Mouse (Mus musculus) hindbrain, embryonic 11.5 days (tissue): Measurements from ENCODE around the gene Sema4c. TPM values are rescaled to one million over a fixed set of nuclear protein-coding genes. Genes with fewer than 3 reads are reported as not detected.
A peak's percentile ranks its signal among the peaks of the same experiment; 100 is the strongest.

Experiments
- ATAC-seq: fragments of 200-750 bp; cut with Nextera tagmentation; 2 replicates; pipeline ENCODE4 v1.8.0; 2017; ENCODE audit warnings: mild to moderate bottlenecking, moderate TSS enrichment, moderate library complexity; ENCODE audit not compliant: low FRiP score
- DNase-seq: peaks from one replicate; pipeline ENCODE4 v3.0.0-alpha.2; 2015; ENCODE audit warnings: low spot score
- H3K27ac ChIP-seq: fragments of 300-500 bp; sonication (generic); 2 replicates; pipeline ENCODE4 v1.5.1; 2014; ENCODE audit warnings: mild to moderate bottlenecking, low read depth, low read length
- H3K27me3 ChIP-seq: fragments of 300-500 bp; sonication (generic); 2 replicates; pipeline ENCODE4 v1.6.1; 2014; ENCODE audit warnings: mild to moderate bottlenecking, low read length, moderate library complexity, mixed read lengths; ENCODE audit not compliant: control insufficient read depth, insufficient read depth
- H3K36me3 ChIP-seq: fragments of 300-500 bp; sonication (generic); 2 replicates; pipeline ENCODE4 v1.6.1; 2014; ENCODE audit warnings: mild to moderate bottlenecking, low read length, moderate library complexity, mixed read lengths; ENCODE audit not compliant: control insufficient read depth, insufficient read depth
- H3K4me1 ChIP-seq: fragments of 300-500 bp; sonication (generic); replicated peaks from 2 replicates; pipeline ENCODE4 v1.6.1; 2014; ENCODE audit warnings: low read length, mixed read lengths; ENCODE audit not compliant: control insufficient read depth, insufficient read depth
- H3K4me2 ChIP-seq: fragments of 300-500 bp; sonication (generic); replicated peaks from 2 replicates; pipeline ENCODE4 v1.6.1; 2014; ENCODE audit warnings: mild to moderate bottlenecking, low read depth, low read length
- H3K4me3 ChIP-seq: fragments of 300-500 bp; sonication (generic); 2 replicates; pipeline ENCODE4 v1.5.1; 2014; ENCODE audit warnings: low read depth, low read length
- H3K9ac ChIP-seq: fragments of 300-500 bp; sonication (generic); 2 replicates; pipeline ENCODE4 v1.6.1; 2014; ENCODE audit warnings: low read depth, low read length
- H3K9me3 ChIP-seq: fragments of 300-500 bp; sonication (generic); 2 replicates; pipeline ENCODE4 v1.6.1; 2016; ENCODE audit warnings: low read length; ENCODE audit not compliant: control insufficient read depth
- WGBS: fragments of 180-500 bp; shearing (Covaris S2); extraction: QIAGEN DNeasy Blood & Tissue Kit; methylation state at CpG from one replicate; pipeline ENCODE4 v1.1.7; 2014; 5-methylcytosine and 5-hydroxymethylcytosine counted together
- polyA plus RNA-seq: library from polyadenylated mRNA; unstranded; fragments of >200 nt; fragmentation: Nextera tagmentation; extraction: Ambion mirVana; gene quantifications from 2 replicates; pipeline ENCODE4 v1.2.1, GENCODE M21; 2014

The Sema4c gene
- polyA plus RNA-seq, 1 experiment from 2014 or later = 5.9 TPM

DNA sequence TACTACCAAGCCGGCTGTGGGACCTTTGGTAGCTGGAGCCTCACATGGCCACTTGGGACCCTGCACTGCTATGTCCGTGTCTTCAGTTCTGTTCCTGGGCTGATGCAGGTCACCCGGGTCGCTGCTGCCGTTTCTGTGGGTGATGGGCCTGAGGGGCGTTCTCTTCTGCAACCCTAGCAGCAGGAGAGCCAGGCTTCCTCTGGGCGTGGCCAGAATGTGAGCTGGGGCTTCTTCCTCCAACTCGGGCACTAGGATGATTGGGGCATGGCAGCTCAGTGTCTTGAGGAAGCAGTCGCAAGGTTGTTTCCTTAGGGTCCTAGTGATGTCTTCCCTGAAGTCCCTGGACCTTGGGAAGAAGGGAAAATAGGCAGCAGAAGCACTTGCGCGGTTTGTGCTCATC is 38.5 kb downstream of the Sema4c start:
- Histone ChIP-seq H3K4me1 (0 out of 2 replicates have a peak, but pooled peaks cover under 1% of the 10 kb centered on the region), H3K4me3 (no peak overlapping the region), H3K9ac (no peak overlapping the region), H3K27me3 (no peaks in the 10 kb centered on the region), H3K9me3 (no peaks in the 10 kb centered on the region), H3K36me3 (peaks cover 7% of the 10 kb centered on the region; the same call in 1 of the 2 replicates), H3K27ac (no peak overlapping the region), H3K4me2 (no peak overlapping the region)
- no peak for ATAC-seq
- no peak for DNase-seq
- WGBS = 82% methylated on average over 11 of the region's 11 CpGs

GRCm38 (mm10) chr1:36518259-36518658 is 39.9 kb downstream of the Sema4c start:
- H3K27ac ChIP-seq = no peak overlapping the region
- no peaks in the 10 kb centered on the region for H3K9me3 ChIP-seq
- no peak overlapping the region for H3K4me2 ChIP-seq
- H3K4me1 ChIP-seq = 0 out of 2 replicates have a peak, but pooled peaks cover 2% of the 10 kb centered on the region
- H3K36me3 ChIP-seq = peaks cover 7% of the 10 kb centered on the region; the same call in 1 of the 2 replicates
- no peak overlapping the region for H3K4me3 ChIP-seq
- H3K27me3 ChIP-seq = no peaks in the 10 kb centered on the region
- DNase-seq = no peak
- no peak overlapping the region for H3K9ac ChIP-seq
- WGBS = 80% methylated on average over 3 of the region's 3 CpGs
- ATAC-seq = no peak

GRCm38 (mm10) chr1:36513718-36514117 is 44.4 kb downstream of the Sema4c start:
- Histone ChIP-seq H3K36me3 (no peaks in the 10 kb centered on the region), H3K9me3 (no peaks in the 10 kb centered on the region), H3K4me1 (0 out of 2 replicates have a peak, but pooled peaks cover 4% of the 10 kb centered on the region), H3K9ac (peak overlapping the region; percentile 92; the same call in 1 of the 2 replicates), H3K27ac (no peak overlapping the region), H3K4me3 (peak overlapping the region; percentile 88), H3K4me2 (peak overlapping the region; percentile 89), H3K27me3 (no peaks in the 10 kb centered on the region)
- ATAC-seq (no peak), DNase-seq (peak; percentile 63)
- 48% methylated on average over 2 of the region's 2 CpGs for WGBS

DNA sequence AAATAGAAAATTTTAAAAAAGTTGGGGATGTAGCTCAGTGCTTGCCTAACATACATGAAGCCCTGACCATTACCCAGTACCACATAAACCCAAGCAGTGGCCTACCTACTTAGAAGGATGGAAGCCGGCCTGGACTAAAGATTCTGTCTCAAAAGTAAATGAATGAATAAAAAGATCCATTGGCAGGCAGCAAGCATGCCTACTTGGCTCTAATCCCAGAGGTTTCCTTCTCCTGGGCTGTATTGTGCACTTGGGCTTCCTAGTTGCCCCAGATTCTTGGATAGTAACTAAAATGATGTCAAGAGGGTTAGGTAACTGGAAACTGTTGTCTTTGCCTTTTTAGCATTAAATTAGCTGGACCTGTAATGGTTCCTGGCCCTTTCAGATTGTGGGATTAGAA is 44.8 kb downstream of the Sema4c start:
- Histone ChIP-seq H3K4me1 (0 out of 2 replicates have a peak, but pooled peaks cover 4% of the 10 kb centered on the region), H3K4me2 (peak overlapping the region; percentile 89), H3K4me3 (peak overlapping the region; percentile 88), H3K36me3 (no peaks in the 10 kb centered on the region), H3K9me3 (no peaks in the 10 kb centered on the region), H3K27ac (no peak overlapping the region), H3K9ac (peak overlapping the region; percentile 92; the same call in 1 of the 2 replicates), H3K27me3 (no peaks in the 10 kb centered on the region)
- ATAC-seq = no peak
- 0% methylated on average over 1 of the region's 1 CpGs for WGBS
- peak; percentile 12 for DNase-seq

- Histone ChIP-seq H3K36me3 (no peaks in the 10 kb centered on the region), H3K9me3 (no peaks in the 10 kb centered on the region), H3K4me1 (0 out of 2 replicates have a peak, but pooled peaks cover 4% of the 10 kb centered on the region), H3K27me3 (no peaks in the 10 kb centered on the region), H3K27ac (peak overlapping the region; percentile 98; the same call in 1 of the 2 replicates), H3K4me3 (peak overlapping the region; percentile 88), H3K4me2 (peak overlapping the region; percentile 89), H3K9ac (peak overlapping the region; percentile 92)
- no peak for ATAC-seq
- WGBS = under 1% methylated on average over 16 of the region's 16 CpGs
- no peak for DNase-seq
These were observed 45.2 kb downstream of the Sema4c start for GRCm38 (mm10) chr1:36512966-36513280.

GRCm38 (mm10) chr1:36512089-36512965 is 45.8 kb downstream of the Sema4c start:
- Histone ChIP-seq H3K4me1 (0 out of 2 replicates have a peak, but pooled peaks cover 4% of the 10 kb centered on the region), H3K27me3 (no peaks in the 10 kb centered on the region), H3K36me3 (no peaks in the 10 kb centered on the region), H3K9ac (peak overlapping the region; percentile 92), H3K9me3 (no peaks in the 10 kb centered on the region), H3K27ac (peak overlapping the region; percentile 98), H3K4me2 (peak overlapping the region; percentile 89), H3K4me3 (peak overlapping the region; percentile 88)
- ATAC-seq (peak; percentile 75), DNase-seq (peak; percentile 68)
- WGBS = under 1% methylated on average over 52 of the region's 126 CpGs

- peak within 1 kb of the TSS; percentile 92 for H3K9ac ChIP-seq
- no peaks in the 10 kb centered on the region for H3K9me3 ChIP-seq
- 0 out of 2 replicates have a peak, but pooled peaks cover 4% of the 10 kb centered on the region for H3K4me1 ChIP-seq
- peak within 1 kb of the TSS; percentile 89 for H3K4me2 ChIP-seq
- WGBS = 1% methylated on average over 51 of the region's 51 CpGs
- H3K27ac ChIP-seq = peak within 1 kb of the TSS; percentile 98
- DNase-seq = peak; percentile 99
- H3K4me3 ChIP-seq = peak within 1 kb of the TSS; percentile 88
- no peaks in the 10 kb centered on the region for H3K36me3 ChIP-seq
- H3K27me3 ChIP-seq = no peaks in the 10 kb centered on the region
- ATAC-seq = peak; percentile 99
These were observed 46.7 kb downstream of the Sema4c start, which contains the start of gene Cnnm3 for GRCm38 (mm10) chr1:36511289-36512021. Gene Cnnm3 (plus strand): TSS chr1:36511867.

DNA sequence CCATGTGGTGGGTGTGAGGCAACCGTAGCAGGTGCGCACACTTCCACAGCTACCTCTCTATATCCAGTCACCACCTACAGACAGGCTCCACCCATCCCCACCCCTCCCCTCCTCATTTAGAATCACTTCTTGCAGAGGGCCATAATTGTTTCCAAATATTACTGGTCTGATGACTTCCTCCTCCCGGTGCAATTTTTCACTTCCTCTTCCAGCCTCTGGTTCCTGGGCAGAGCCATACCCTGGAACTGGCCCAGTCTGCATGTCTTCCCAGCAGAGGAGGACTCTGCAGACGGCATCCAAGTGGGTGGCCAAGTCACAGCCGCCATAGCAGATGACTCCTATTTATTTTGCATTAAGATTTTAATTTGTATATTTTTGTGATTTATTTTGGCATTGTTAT is 49.9 kb downstream of the Sema4c start:
- 0 out of 2 replicates have a peak, but pooled peaks cover 1% of the 10 kb centered on the region for H3K4me1 ChIP-seq

More for the DNA sequence above, 49.9 kb downstream of the Sema4c start:
- ATAC-seq = no peak
- 84% methylated on average over 5 of the region's 5 CpGs for WGBS
- no peak overlapping the region for H3K4me3 ChIP-seq
- H3K4me2 ChIP-seq = no peak overlapping the region
- H3K36me3 ChIP-seq = no peaks in the 10 kb centered on the region
- H3K27me3 ChIP-seq = no peaks in the 10 kb centered on the region
- DNase-seq = no peak
- H3K27ac ChIP-seq = no peak overlapping the region
- H3K9me3 ChIP-seq = no peaks in the 10 kb centered on the region
- no peak overlapping the region for H3K9ac ChIP-seq
